Mouse (Mus musculus) lung, postnatal 10 days (tissue): ENCODE data around the gene Eng.

Experiments used
- DNase-seq: peaks from one replicate; pipeline ENCODE4 v3.0.0; 2021

The Eng gene

DNA sequence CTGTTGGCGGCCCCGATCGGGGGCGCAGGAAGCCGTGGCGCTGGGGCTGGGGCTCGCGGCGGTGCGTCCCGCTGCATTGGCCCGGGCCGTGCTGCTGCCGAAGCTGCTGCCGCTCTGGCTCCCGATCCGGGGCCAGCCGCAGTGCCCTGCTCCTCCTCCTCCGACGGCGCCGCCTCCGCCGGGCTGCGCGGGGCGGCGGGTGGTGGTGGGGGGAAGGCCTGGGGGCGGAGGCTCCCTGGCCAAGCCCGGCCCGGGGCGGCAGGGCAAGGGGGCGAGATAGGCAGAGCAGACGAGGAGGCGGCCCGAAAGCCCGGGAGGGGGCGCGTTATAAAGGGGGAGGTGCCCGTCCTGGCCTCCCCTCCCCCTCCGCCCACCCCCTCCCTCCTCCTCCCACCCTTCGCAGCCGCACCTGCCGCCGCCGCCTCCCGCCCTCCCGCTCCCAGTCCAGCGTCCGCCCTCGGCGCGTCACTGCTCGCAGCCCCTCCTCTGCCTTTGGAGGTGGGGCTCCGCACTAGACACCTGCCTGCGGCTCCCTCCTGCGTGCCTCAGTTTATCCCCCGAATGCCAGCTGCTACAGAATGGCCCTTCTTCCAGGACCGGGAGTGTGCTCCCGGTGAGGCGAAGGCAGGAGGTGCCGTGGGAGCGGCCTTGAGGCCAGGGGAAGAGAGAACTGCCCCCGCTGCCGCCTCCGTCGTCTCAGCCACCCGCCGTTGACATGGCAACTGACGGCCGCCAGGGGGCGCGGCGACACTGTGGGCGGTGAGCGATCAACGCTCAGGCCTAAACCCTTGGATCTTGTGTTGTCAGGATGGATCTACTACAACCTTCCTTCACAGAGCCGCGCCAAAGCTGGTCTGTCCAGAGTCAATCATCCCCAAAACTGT lies 66.8 kb downstream of the Eng start, which contains the start of gene Cdk9:
TSS of gene Cdk9 (minus strand) at position 143 of the 884 bp plus-strand sequence.
- DNase-seq: peak; percentile 96

DNA sequence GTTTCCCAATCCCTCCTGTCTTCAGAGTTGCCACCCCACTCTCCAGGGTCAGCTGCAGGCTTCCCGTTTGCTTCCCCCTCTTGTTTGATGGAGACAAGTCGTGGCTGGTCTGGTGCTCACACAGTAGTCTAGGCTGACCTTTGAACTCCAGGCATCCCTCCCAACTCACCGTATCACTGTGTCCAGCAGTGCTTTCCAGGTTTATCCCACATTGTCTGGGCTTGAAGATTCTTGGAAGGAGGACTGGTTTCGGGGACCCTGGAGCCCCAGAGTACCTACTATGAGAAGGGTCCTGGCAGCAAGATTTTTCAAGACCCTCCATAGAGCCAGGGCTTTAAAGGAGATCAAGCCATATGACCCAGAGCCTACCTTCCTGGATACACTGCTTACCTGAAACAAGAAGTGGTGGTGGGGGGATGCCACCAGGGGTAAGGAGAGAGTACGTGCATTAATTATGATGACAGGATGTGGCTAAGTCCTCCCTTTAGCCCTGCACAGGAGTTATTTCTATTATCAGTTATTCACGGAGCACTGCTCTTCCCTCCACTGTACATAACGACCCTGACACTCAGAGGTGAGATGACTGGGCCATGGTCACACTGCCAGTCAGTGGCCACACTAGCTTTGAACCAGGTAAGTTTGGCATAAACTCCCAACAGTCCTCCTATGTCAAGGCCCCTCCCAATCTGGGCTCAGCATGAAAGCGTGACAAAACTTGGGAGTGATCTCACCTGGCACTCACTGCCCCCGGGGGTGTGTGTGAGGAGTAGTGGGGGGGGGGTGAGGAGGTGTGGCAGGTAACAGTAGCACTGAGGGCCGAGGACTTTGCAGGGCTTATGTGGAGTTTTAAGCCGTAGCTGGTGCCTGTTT lies 68.0 kb downstream of the Eng start:
- no peak for DNase-seq

DNA sequence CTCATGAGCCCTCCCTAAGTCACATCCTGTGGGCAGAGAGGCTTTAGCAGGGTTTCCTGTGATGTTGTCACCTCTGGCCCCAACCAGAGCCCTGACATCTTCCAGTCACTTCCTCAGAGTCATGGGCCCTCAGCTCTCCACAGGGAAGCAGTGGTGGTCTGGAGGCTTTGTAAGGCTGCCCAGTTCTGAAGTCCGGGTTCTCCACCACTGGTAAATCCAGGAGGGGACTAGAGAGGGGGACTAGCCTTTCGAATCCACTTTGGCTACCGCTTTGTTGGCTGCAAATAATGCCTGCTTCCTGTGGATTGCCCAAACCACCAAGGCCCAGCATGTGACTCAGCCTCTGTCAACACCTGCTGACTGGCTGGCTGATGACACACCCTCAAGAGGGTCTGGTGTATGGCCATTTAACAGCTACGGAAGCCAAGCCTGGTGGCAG lies 68.6 kb downstream of the Eng start:
- peak; percentile 61 for DNase-seq

DNA sequence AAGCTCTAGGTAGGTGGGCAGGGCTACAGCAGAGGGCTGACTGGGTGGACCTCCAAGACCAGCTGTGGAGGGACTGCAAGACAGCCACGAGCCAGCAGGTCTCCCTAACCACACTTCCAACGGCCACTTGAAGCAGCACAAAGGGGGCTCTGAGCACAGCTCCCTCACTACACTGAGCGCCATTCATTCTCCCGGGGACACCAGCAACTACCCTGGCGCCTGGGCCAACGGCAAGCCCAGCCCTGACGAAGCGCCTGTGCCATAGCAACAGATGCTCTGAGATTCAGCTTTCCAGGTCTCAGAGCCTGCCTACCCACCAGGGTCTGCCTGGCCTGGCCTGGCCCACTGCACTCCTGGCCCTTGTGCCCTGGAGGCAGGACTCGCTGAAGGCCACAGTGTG lies 72.4 kb downstream of the Eng start:
- DNase-seq: no peak

DNA sequence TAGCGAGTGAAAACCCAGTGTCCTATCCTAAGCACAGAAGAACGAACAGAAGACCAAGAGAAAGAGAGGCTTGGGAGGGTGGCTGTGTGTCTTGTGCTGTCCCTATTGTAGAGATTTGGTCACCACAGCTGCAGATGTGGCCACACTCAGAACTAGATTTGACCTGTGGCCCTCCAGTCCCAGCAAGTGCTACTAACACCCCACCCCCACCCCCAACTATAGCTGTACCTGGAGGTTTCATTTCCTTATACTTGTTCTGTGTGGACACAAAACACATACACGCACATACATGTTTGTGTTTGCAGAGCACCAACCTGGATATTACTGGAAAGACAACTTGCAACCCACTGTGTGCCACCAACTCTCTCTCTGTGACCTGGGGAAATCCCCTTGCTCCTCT lies 73.7 kb downstream of the Eng start:
- no peak for DNase-seq

DNA sequence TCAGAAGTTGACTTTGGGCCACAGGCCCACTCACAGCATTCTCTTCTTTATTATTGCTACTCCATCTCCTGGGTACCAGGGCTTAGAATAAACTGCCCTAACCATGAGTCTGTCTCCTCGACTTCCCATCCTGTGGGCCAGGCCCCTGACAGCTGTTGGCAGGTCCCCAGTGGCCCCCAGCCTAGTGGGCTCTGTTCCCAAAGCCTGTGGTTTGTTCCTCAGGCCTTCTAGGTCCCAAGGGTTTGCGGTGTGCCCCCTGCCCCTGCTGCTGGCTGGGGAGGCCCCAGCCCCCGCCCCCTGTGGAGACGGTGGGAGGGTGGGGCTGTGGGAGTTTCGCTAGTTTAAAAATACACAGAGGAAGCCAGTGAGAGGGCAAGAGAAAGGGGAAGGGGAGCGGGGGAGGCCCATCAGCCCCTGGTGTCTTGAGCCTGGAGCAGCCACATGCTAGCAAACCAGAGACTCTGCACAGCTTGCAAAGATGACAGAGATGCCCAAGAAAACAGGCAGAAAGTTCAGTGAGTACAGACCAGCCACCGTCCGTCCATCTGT lies 74.4 kb downstream of the Eng start, which contains the start of gene Sh2d3c:
TSS of gene Sh2d3c (plus strand) at position 375 of the 549 bp plus-strand sequence.
- DNase-seq: peak; percentile 72

DNA sequence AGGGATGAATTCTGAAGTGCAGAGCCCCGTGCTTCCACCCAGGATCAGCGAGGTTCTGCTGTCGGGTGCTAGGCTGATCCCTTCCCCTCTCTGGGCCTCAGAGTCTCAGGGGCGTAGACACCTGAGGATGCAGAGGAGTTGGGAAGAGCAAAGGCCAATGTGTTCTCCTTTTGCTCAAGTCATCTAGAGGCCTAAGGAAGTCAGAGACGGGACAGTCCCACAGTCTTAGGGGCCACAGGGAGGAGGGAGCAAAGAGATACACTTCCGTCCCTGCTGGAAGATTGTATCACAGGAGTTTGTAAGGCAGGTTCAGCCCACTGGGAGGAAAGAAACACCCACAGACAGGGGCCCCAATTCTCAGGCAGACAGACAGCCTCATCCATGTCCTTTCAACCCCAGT lies 75.7 kb downstream of the Eng start:
- no peak for DNase-seq

DNA sequence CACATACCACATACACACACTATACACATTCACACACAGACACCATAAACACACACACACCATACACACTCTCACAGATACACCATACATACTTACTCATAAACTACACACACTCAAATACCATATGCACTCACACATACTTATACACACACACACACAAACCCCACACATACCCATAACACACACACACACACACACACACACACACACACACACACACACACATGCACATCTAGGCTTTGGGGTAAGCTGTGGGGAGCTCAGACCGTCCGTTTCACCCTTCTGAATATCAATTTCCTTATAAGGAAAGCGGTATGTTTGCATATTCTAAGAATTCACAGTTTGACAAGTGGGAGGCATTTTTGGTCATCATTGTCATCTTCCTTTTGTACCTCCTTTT lies 76.2 kb downstream of the Eng start:
- DNase-seq: no peak

DNA sequence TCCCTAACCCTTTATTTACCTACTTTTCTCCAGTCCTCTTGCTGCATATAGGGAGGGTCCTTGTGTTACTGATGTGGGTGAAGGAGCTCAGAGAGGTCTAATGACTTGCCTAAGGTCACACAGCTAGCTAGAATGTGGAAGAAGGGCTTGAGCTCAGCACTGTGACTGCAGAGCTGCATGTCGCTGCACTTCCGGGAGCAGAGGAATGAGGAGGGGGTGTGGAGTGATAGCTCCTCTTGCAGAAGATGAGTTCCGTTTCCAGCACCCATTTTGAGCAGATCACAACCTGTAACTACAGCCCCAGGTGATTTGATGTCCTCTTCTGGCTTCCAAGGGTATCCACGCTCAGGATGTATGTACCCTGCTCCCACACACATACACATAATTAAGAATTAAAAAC lies 77.8 kb downstream of the Eng start:
- DNase-seq: no peak

DNA sequence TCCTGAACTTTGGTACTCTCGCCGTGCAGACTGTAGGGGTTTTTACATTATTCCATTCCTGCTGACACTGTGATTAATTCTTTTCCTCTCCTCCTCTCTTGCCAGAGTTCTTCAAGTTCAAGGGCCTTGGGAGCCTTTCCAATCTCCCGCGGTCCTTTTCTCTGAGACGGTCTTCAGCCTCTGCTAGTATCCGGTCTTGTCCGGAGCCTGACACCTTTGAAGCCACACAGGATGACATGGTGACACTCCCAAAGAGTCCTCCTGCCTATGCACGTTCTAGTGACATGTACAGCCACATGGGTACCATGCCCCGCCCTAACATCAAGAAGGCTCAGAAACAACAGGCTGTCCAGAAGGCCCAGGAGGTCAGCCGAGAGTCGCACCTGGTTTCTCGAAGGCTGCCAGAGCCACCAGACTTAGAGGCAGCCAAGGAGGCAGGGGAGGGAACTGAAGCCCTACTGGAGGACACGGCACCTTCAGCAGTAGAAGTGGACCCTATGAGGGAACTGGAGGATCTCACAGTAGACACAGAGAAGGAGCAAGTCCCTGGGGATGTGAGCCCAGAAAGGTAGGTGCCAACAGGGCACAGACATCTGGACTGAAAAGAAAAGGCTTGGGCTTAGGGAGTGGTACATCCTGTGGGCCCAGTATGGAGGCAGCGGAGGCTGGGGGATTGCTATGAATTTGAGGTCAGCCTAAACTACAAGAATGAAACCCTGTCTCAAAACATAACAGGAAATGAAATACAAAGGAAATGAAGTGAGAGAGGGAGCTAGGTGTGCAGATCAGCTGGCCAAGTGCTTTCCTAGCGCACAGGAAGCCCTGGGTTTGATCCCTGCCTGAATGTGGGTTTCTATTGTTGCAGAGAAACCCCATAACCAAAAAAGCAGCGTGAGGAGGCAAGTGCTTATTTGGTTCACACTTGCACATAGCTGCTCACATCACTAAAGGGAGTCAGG lies 78.7 kb downstream of the Eng start:
- no peak for DNase-seq

DNA sequence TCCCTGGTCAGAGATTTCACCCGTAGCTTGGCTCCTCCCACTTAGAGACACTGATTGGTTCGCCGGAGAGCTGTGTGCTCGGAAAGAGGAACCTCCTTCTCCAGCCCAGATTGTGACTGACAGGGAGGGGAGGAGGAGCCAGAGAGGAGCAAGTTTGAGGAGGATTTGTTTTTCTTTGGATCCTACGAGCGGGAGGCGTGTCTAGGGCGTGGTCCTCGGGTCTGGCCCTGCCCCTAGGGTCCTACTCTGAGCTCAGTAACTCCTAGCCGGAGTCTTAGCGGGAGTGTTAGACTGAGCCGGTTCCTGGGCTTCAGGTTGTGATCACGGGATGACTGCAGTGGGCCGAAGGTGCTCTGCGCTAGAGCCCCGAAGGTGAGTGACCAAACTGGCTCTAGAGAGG lies 81.0 kb downstream of the Eng start:
- DNase-seq: peak; percentile 99

DNA sequence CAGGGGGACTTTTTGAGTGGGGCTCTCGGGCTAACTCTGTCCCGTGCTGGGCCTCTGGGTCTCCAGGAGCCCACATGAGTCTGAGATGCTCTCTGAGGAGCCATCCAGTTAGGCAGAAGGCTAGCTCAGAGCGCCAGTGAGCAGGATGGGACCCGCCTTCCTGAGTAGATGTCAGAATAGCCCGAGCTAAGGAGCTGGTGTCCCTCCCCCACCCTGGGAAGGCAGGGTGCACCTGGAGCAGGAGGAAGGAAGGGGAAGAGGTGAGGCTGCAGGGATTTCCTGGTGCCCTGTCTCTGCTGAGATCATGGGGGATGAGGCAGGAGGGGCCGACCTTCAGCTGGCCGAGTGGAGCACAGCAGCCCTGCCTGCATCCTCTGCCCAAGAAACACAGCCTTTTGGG lies 82.1 kb downstream of the Eng start:
- DNase-seq: peak; percentile 70

DNA sequence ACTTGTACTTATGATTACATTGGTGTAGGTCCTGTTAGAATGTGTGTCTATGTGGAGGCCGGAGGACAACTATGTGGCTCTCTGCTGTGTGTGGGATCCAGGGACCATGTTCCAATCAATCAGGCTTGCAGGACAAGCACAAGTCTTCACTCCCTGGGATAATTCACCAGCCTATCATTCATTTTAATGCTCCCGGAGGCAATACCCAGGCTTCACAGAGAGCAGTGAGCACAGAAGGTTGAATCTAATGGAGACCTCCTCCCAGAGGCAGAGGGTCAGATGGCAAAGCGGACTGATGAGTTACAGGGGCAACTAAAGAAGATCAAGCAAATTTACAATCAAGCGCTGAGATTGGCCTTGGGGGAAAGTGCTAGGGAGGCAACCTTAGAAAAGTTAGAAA lies 83.2 kb downstream of the Eng start:
- no peak for DNase-seq

DNA sequence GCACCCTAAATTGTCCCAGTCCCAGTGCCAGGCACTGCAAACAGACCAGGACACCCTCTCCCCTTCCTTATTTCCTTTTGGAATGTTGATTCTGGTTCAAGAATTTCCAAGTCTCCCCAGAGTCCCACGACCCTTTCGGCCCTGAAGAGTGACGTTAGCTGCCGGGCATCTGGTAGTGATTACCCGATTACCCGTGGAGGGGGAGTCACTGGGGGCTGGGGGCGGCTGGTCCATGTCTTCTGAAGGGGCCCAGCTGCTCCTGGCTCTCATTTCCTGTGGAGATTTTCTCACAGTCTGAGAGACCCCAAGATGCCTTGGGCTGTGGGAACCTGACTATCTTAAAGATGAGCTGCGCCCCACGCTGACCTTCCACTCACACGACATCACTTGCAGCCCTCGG lies 84.5 kb downstream of the Eng start:
- peak; percentile 79 for DNase-seq

DNA sequence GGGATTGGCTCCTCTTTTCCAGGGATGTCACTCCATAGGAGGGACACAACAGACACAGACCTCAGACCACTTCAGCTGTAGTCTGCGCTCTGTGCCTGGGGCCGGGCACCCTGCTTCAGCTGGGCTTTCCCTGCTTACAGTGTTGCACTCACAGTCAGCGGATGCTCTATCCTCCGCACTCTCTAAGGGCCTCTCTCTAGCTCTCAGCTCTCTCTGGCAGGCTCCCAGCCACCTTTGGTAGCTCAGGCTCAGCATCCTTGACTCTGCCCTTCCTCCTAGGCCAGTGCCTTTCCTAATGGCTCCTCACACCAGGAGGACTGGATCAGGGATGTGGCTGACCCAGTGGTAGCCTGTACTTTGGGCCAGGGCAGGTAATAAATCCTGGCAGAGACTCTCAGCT lies 85.5 kb downstream of the Eng start:
- peak; percentile 48 for DNase-seq
